Mouse (Mus musculus) intestine, embryonic 15.5 days (tissue): Measurements from ENCODE around the gene Lep. TPM values are rescaled to one million over a fixed set of nuclear protein-coding genes. Genes with fewer than 3 reads are reported as not detected.
A peak's percentile ranks its signal among the peaks of the same experiment; 100 is the strongest.

Experiments
- ATAC-seq: fragments of 200-750 bp; cut with Nextera tagmentation; 2 replicates; pipeline ENCODE4 v1.8.0; 2017; ENCODE audit warnings: moderate TSS enrichment, moderate library complexity
- H3K27ac ChIP-seq: fragments of 300-500 bp; sonication (generic); 2 replicates; pipeline ENCODE4 v1.5.1; 2015; ENCODE audit warnings: mild to moderate bottlenecking, inconsistent platforms
- H3K27me3 ChIP-seq: fragments of 300-500 bp; sonication (generic); replicated peaks from 2 replicates; pipeline ENCODE4 v1.6.1; 2015; ENCODE audit warnings: inconsistent platforms
- H3K36me3 ChIP-seq: fragments of 300-500 bp; sonication (generic); 2 replicates; pipeline ENCODE4 v1.6.1; 2015; ENCODE audit warnings: inconsistent platforms
- H3K4me1 ChIP-seq: fragments of 300-500 bp; sonication (generic); replicated peaks from 2 replicates; pipeline ENCODE4 v1.6.1; 2015; ENCODE audit warnings: inconsistent platforms
- H3K4me2 ChIP-seq: fragments of 300-500 bp; sonication (generic); replicated peaks from 2 replicates; pipeline ENCODE4 v1.6.1; 2015; ENCODE audit warnings: mild to moderate bottlenecking, inconsistent platforms
- H3K4me3 ChIP-seq: fragments of 300-500 bp; sonication (generic); replicated peaks from 2 replicates; pipeline ENCODE4 v1.5.1; 2015; ENCODE audit warnings: inconsistent platforms
- H3K9ac ChIP-seq: fragments of 300-500 bp; sonication (generic); 2 replicates; pipeline ENCODE4 v1.6.1; 2015; ENCODE audit warnings: inconsistent platforms
- H3K9me3 ChIP-seq: fragments of 300-500 bp; sonication (generic); 2 replicates; pipeline ENCODE4 v1.6.1; 2016; ENCODE audit warnings: inconsistent platforms
- whole genome bisulfite sequencing: fragments of 180-500 bp; shearing (Covaris S2); methylation state at CpG from one replicate; pipeline ENCODE4 v1.1.7; 2015; 5-methylcytosine and 5-hydroxymethylcytosine counted together
- polyA plus RNA-seq: library from polyadenylated mRNA; unstranded; fragments of >200 nt; fragmentation: Nextera tagmentation; extraction: Ambion mirVana; gene quantifications from 2 replicates; pipeline ENCODE4 v1.2.1, GENCODE M21; 2015

Lep gene
- polyA plus RNA-seq: not detected in 2 replicates

GRCm38 (mm10) chr6:29059846-29060685, at the start of gene Lep:
Gene Lep (plus strand): TSS chr6:29060220.
- no peaks in the 10 kb centered on the region for H3K36me3 ChIP-seq
- no peaks in the 10 kb centered on the region for H3K27me3 ChIP-seq
- H3K9me3 ChIP-seq: no peaks in the 10 kb centered on the region
- H3K27ac ChIP-seq: no peak within 1 kb of the TSS
- H3K4me2 ChIP-seq: no peak within 1 kb of the TSS
- no peak within 1 kb of the TSS for H3K4me3 ChIP-seq
- H3K4me1 ChIP-seq: no peaks in the 10 kb centered on the region
- ATAC-seq: no peak
- 70% methylated on average over 28 of the region's 28 CpGs for WGBS
- H3K9ac ChIP-seq: no peak within 1 kb of the TSS

GRCm38 (mm10) chr6:29011651-29012050, 48.4 kb upstream of the Lep start:
- Histone ChIP-seq H3K9me3 (no peaks in the 10 kb centered on the region), H3K36me3 (no peaks in the 10 kb centered on the region), H3K4me1 (no peaks in the 10 kb centered on the region), H3K4me2 (no peak overlapping the region), H3K27me3 (no peaks in the 10 kb centered on the region), H3K9ac (no peak overlapping the region), H3K4me3 (no peak overlapping the region), H3K27ac (no peak overlapping the region)
- ATAC-seq: no peak
- WGBS: 81% methylated on average over 5 of the region's 5 CpGs

- H3K4me2 ChIP-seq: no peak overlapping the region
- H3K4me3 ChIP-seq: no peak overlapping the region
- no peaks in the 10 kb centered on the region for H3K36me3 ChIP-seq
- ATAC-seq: no peak
- no peaks in the 10 kb centered on the region for H3K9me3 ChIP-seq
- 0 out of 2 replicates have a peak, but pooled peaks cover 4% of the 10 kb centered on the region for H3K27me3 ChIP-seq
- no peak overlapping the region for H3K27ac ChIP-seq
- H3K9ac ChIP-seq: no peak overlapping the region
- 90% methylated on average over 6 of the region's 6 CpGs for WGBS
- peaks cover 5% of the 10 kb centered on the region; the same call in 1 of the 2 replicates for H3K4me1 ChIP-seq
Measured at GRCm38 (mm10) chr6:29013216-29013615, 46.8 kb upstream of the Lep start.

- Histone ChIP-seq H3K27me3 (peaks cover 10% of the 10 kb centered on the region; the same call in 1 of the 2 replicates), H3K36me3 (no peaks in the 10 kb centered on the region), H3K9me3 (no peaks in the 10 kb centered on the region), H3K4me2 (peak overlapping the region; percentile 42), H3K4me3 (no peak overlapping the region), H3K27ac (no peak overlapping the region), H3K9ac (no peak overlapping the region), H3K4me1 (peaks cover 5% of the 10 kb centered on the region; the same call in 1 of the 2 replicates)
- WGBS: under 1% methylated on average over 16 of the region's 16 CpGs
- ATAC-seq: no peak
Measured at GRCm38 (mm10) chr6:29016891-29017412, 43.1 kb upstream of the Lep start.

GRCm38 (mm10) chr6:29019756-29020720, 40.0 kb upstream of the Lep start:
- H3K36me3 ChIP-seq: no peaks in the 10 kb centered on the region
- H3K4me3 ChIP-seq: no peak overlapping the region
- WGBS: 66% methylated on average over 18 of the region's 18 CpGs
- H3K4me1 ChIP-seq: peaks cover 5% of the 10 kb centered on the region; the same call in 1 of the 2 replicates
- H3K4me2 ChIP-seq: no peak overlapping the region
- peaks cover 16% of the 10 kb centered on the region; the same call in 1 of the 2 replicates for H3K27me3 ChIP-seq
- no peaks in the 10 kb centered on the region for H3K9me3 ChIP-seq
- H3K9ac ChIP-seq: no peak overlapping the region
- H3K27ac ChIP-seq: no peak overlapping the region
- no peak for ATAC-seq

GRCm38 (mm10) chr6:29020937-29021336, 39.1 kb upstream of the Lep start:
- Histone ChIP-seq H3K9ac (no peak overlapping the region), H3K9me3 (no peaks in the 10 kb centered on the region), H3K27me3 (peaks cover 20% of the 10 kb centered on the region), H3K4me3 (no peak overlapping the region), H3K4me1 (peaks cover 5% of the 10 kb centered on the region; the same call in 1 of the 2 replicates), H3K4me2 (no peak overlapping the region), H3K27ac (no peak overlapping the region), H3K36me3 (no peaks in the 10 kb centered on the region)
- 72% methylated on average over 5 of the region's 5 CpGs for WGBS
- ATAC-seq: no peak

GRCm38 (mm10) chr6:29021501-29021900, 38.5 kb upstream of the Lep start:
- ATAC-seq: no peak
- no peak overlapping the region for H3K9ac ChIP-seq
- H3K4me1 ChIP-seq: peaks cover 5% of the 10 kb centered on the region; the same call in 1 of the 2 replicates
- no peak overlapping the region for H3K4me3 ChIP-seq
- H3K4me2 ChIP-seq: no peak overlapping the region
- peaks cover 20% of the 10 kb centered on the region for H3K27me3 ChIP-seq
- no peaks in the 10 kb centered on the region for H3K9me3 ChIP-seq
- H3K27ac ChIP-seq: no peak overlapping the region
- H3K36me3 ChIP-seq: no peaks in the 10 kb centered on the region
- 40% methylated on average over 6 of the region's 6 CpGs for WGBS

GRCm38 (mm10) chr6:29022115-29022514, 37.9 kb upstream of the Lep start:
- WGBS: 28% methylated on average over 5 of the region's 5 CpGs
- Histone ChIP-seq H3K9ac (no peak overlapping the region), H3K27me3 (peaks cover 16% of the 10 kb centered on the region), H3K36me3 (no peaks in the 10 kb centered on the region), H3K9me3 (no peaks in the 10 kb centered on the region), H3K27ac (no peak overlapping the region), H3K4me3 (no peak overlapping the region), H3K4me1 (peaks cover 1% of the 10 kb centered on the region; the same call in 1 of the 2 replicates), H3K4me2 (no peak overlapping the region)
- ATAC-seq: no peak

GRCm38 (mm10) chr6:29023206-29023967, 36.6 kb upstream of the Lep start:
- H3K9me3 ChIP-seq: no peaks in the 10 kb centered on the region
- WGBS: 36% methylated on average over 18 of the region's 18 CpGs
- H3K4me1 ChIP-seq: no peaks in the 10 kb centered on the region
- no peak overlapping the region for H3K9ac ChIP-seq
- H3K4me3 ChIP-seq: no peak overlapping the region
- H3K27me3 ChIP-seq: peaks cover 14% of the 10 kb centered on the region
- no peak overlapping the region; the same call in 1 of the 2 replicates for H3K4me2 ChIP-seq
- peak; percentile 56 for ATAC-seq
- no peak overlapping the region for H3K27ac ChIP-seq
- no peaks in the 10 kb centered on the region for H3K36me3 ChIP-seq

GRCm38 (mm10) chr6:29024000-29024417, 36.0 kb upstream of the Lep start:
- Histone ChIP-seq H3K9ac (no peak overlapping the region), H3K27ac (no peak overlapping the region), H3K27me3 (peaks cover 14% of the 10 kb centered on the region), H3K4me2 (no peak overlapping the region; the same call in 1 of the 2 replicates), H3K9me3 (no peaks in the 10 kb centered on the region), H3K4me3 (no peak overlapping the region), H3K36me3 (no peaks in the 10 kb centered on the region), H3K4me1 (no peaks in the 10 kb centered on the region)
- WGBS: 8% methylated on average over 16 of the region's 16 CpGs
- peak; percentile 73 for ATAC-seq

GRCm38 (mm10) chr6:29025796-29026482, 34.1 kb upstream of the Lep start:
- WGBS: 40% methylated on average over 12 of the region's 12 CpGs
- no peaks in the 10 kb centered on the region for H3K4me1 ChIP-seq
- no peak overlapping the region for H3K4me2 ChIP-seq
- no peak overlapping the region for H3K27ac ChIP-seq
- no peak for ATAC-seq
- H3K27me3 ChIP-seq: peaks cover 14% of the 10 kb centered on the region
- no peaks in the 10 kb centered on the region for H3K9me3 ChIP-seq
- no peak overlapping the region for H3K9ac ChIP-seq
- H3K4me3 ChIP-seq: no peak overlapping the region
- no peaks in the 10 kb centered on the region for H3K36me3 ChIP-seq
